Mouse (Mus musculus) ES-E14 (cell line): Measurements from ENCODE around the gene Atp13a3.

ENCODE experiments used
- CHD2 ChIP-seq: IDR thresholded peaks from 2 replicates; pipeline ENCODE4 v1.6.1; 2014; ENCODE audit warnings: mild to moderate bottlenecking, low read depth, low read length, inconsistent platforms
- MAFK ChIP-seq: IDR thresholded peaks from 2 replicates; pipeline ENCODE4 v1.6.1; 2014; ENCODE audit warnings: mild to moderate bottlenecking, low read depth, low read length, inconsistent platforms; ENCODE audit not compliant: insufficient read depth
- ZNF384 ChIP-seq: IDR thresholded peaks from 2 replicates; pipeline ENCODE4 v1.6.1; 2012; ENCODE audit warnings: low read depth, low read length, inconsistent platforms

GRCm38 (mm10) chr16:30427466-30427865, 21.7 kb upstream of the Atp13a3 start:
- TF ChIP-seq MAFK: no peak
- no peak for TF ChIP-seq ZNF384
- no peak for TF ChIP-seq CHD2
